Mouse (Mus musculus) embryo, embryonic 9.5 days (tissue): ENCODE results near the gene Clstn3.
"Not testable (repeated sequence)": the region's sequence is repeated elsewhere in the genome, so short reads cannot be mapped to it uniquely, and the experiment has no call there.

Experiments
- DNase-seq: peaks from one replicate; pipeline ENCODE4 v3.0.0-alpha.2; 2017; ENCODE audit errors: extremely low spot score

Gene Clstn3

GRCm38 (mm10) chr6:124464305-124465271, at the start of gene Clstn3:
Gene Clstn3 (minus strand): TSS chr6:124464794.
- peak; percentile 89 for DNase-seq

- peak; percentile 44 for DNase-seq
Observed at GRCm38 (mm10) chr6:124512355-124512836, 47.8 kb upstream of the Clstn3 start, which contains the start of gene C1ra. Gene C1ra (plus strand): TSS chr6:124512405.

- no peak for DNase-seq
Observed at GRCm38 (mm10) chr6:124511936-124512335, 47.3 kb upstream of the Clstn3 start.

- not testable (repeated sequence) for DNase-seq
Observed at GRCm38 (mm10) chr6:124509192-124509591, 44.6 kb upstream of the Clstn3 start.

GRCm38 (mm10) chr6:124508292-124508691, 43.7 kb upstream of the Clstn3 start:
- no peak for DNase-seq

GRCm38 (mm10) chr6:124506991-124507390, 42.4 kb upstream of the Clstn3 start:
- no peak for DNase-seq

- no peak for DNase-seq
Observed at GRCm38 (mm10) chr6:124505028-124505427, 40.4 kb upstream of the Clstn3 start.

- no peak for DNase-seq
Observed at GRCm38 (mm10) chr6:124502021-124502420, 37.4 kb upstream of the Clstn3 start.

GRCm38 (mm10) chr6:124501473-124501872, 36.9 kb upstream of the Clstn3 start:
- DNase-seq = no peak

GRCm38 (mm10) chr6:124499914-124500566, 35.4 kb upstream of the Clstn3 start:
- no peak for DNase-seq

GRCm38 (mm10) chr6:124496054-124496453, 31.5 kb upstream of the Clstn3 start:
- DNase-seq = no peak

GRCm38 (mm10) chr6:124493886-124494285, 29.3 kb upstream of the Clstn3 start:
- DNase-seq = no peak

GRCm38 (mm10) chr6:124492842-124493561, 28.4 kb upstream of the Clstn3 start, which contains the start of gene C1rl:
Gene C1rl (plus strand): TSS chr6:124493113.
- peak; percentile 80 for DNase-seq

GRCm38 (mm10) chr6:124491427-124491826, 26.8 kb upstream of the Clstn3 start:
- no peak for DNase-seq

GRCm38 (mm10) chr6:124488952-124489351, 24.4 kb upstream of the Clstn3 start:
- DNase-seq = no peak

- no peak for DNase-seq
Observed at GRCm38 (mm10) chr6:124487509-124487908, 22.9 kb upstream of the Clstn3 start.

GRCm38 (mm10) chr6:124485414-124486144, 21.0 kb upstream of the Clstn3 start:
- peak; percentile 50 for DNase-seq

- no peak for DNase-seq
Observed at GRCm38 (mm10) chr6:124484851-124485250, 20.3 kb upstream of the Clstn3 start.

GRCm38 (mm10) chr6:124483831-124484230, 19.2 kb upstream of the Clstn3 start:
- not testable (repeated sequence) for DNase-seq

GRCm38 (mm10) chr6:124481571-124481970, 17.0 kb upstream of the Clstn3 start:
- peak; percentile 73 for DNase-seq

- DNase-seq = no peak
Observed at GRCm38 (mm10) chr6:124480295-124480694, 15.7 kb upstream of the Clstn3 start.
